Comparison of ENCODE assay signal across 15 mouse cellular contexts in genomic region chr1:133209036-133209435, GRCm38 (mm10). TPM values are rescaled to one million over a fixed set of nuclear protein-coding genes. Genes with fewer than 3 reads are reported as not detected.
DNase-seq lines count a peak whose midpoint lies in the region; ATAC-seq and TF ChIP-seq lines count a peak whose summit lies in the region.
"Had no signal": no experiment of that assay in that cellular context is flagged by ENCODE, and none has a peak within 500 bp of the region (broad histone marks: within the 10 kb centered on the region; RNA-seq: fewer than 3 reads in every experiment).

No protein-coding gene starts in this region.

- H3K4me3 ChIP-seq in forebrain, embryonic 10.5 days, result no peak overlapping the region
- no peak overlapping the region for H3K4me3 ChIP-seq in forebrain, embryonic 16.5 days (replicated peaks; ENCODE audit: low read length)
- no peak overlapping the region for H3K4me3 ChIP-seq in neural tube, embryonic 13.5 days
- no peak overlapping the region for H3K4me3 ChIP-seq in hindbrain, postnatal 0 days (ENCODE audit: low read length)
- H3K4me3 ChIP-seq in limb, embryonic 10.5 days, result no peak overlapping the region
- H3K4me3 ChIP-seq: erythroblast, embryonic 14.5 days had no signal

- peaks cover 43% of the 10 kb centered on the region for H3K27me3 ChIP-seq in forebrain, embryonic 10.5 days (ENCODE audit: poor library complexity, severe bottlenecking)
- no peaks in the 10 kb centered on the region for H3K27me3 ChIP-seq in forebrain, embryonic 16.5 days (replicated peaks; ENCODE audit: control insufficient read depth, insufficient read depth, low read length)
- H3K27me3 ChIP-seq in neural tube, embryonic 13.5 days, result no peaks in the 10 kb centered on the region
- no peaks in the 10 kb centered on the region for H3K27me3 ChIP-seq in hindbrain, postnatal 0 days (ENCODE audit: insufficient read depth, low read length)
- H3K27me3 ChIP-seq in limb, embryonic 10.5 days (ENCODE audit: low read depth, poor library complexity, severe bottlenecking), result peaks cover 25% of the 10 kb centered on the region; the same call in 1 of the 2 replicates

- H3K4me2 ChIP-seq in forebrain, embryonic 16.5 days (ENCODE audit: low read length), result no peak overlapping the region
- no peak overlapping the region for H3K4me2 ChIP-seq in neural tube, embryonic 13.5 days
- H3K4me2 ChIP-seq in hindbrain, postnatal 0 days (ENCODE audit: low read depth, low read length), result no peak overlapping the region
- H3K4me2 ChIP-seq: lung, embryonic 14.5 days had no signal

- H3K9me3 ChIP-seq in forebrain, embryonic 10.5 days, result no peaks in the 10 kb centered on the region
- no peaks in the 10 kb centered on the region for H3K9me3 ChIP-seq in forebrain, embryonic 16.5 days (ENCODE audit: control insufficient read depth, low read length)
- H3K9me3 ChIP-seq in neural tube, embryonic 13.5 days, result no peaks in the 10 kb centered on the region
- no peaks in the 10 kb centered on the region for H3K9me3 ChIP-seq in hindbrain, postnatal 0 days (ENCODE audit: low read length)
- H3K9me3 ChIP-seq in limb, embryonic 10.5 days (replicated peaks), result no peaks in the 10 kb centered on the region

- H3K4me1 ChIP-seq in forebrain, embryonic 10.5 days, result peaks cover 68% of the 10 kb centered on the region
- peaks cover 27% of the 10 kb centered on the region for H3K4me1 ChIP-seq in forebrain, embryonic 16.5 days (replicated peaks; ENCODE audit: control insufficient read depth, insufficient read depth, low read length)
- H3K4me1 ChIP-seq in neural tube, embryonic 13.5 days (replicated peaks), result peaks cover 59% of the 10 kb centered on the region
- H3K4me1 ChIP-seq in hindbrain, postnatal 0 days (ENCODE audit: insufficient read depth, low read length), result peaks cover 25% of the 10 kb centered on the region; the same call in 1 of the 2 replicates
- peaks cover 34% of the 10 kb centered on the region for H3K4me1 ChIP-seq in limb, embryonic 10.5 days

- peak overlapping the region; percentile 85 for H3K27ac ChIP-seq in forebrain, embryonic 10.5 days
- H3K27ac ChIP-seq in forebrain, embryonic 16.5 days (ENCODE audit: low read length), result no peak overlapping the region
- peak overlapping the region; percentile 72 for H3K27ac ChIP-seq in neural tube, embryonic 13.5 days (replicated peaks)
- H3K27ac ChIP-seq in hindbrain, postnatal 0 days, result peak overlapping the region; percentile 33; the same call in 1 of the 2 replicates
- H3K27ac ChIP-seq in limb, embryonic 10.5 days, result no peak overlapping the region
- H3K27ac ChIP-seq: macrophage had no signal

- no peak for ATAC-seq in forebrain, embryonic 16.5 days
- ATAC-seq in neural tube, embryonic 13.5 days (ENCODE audit: low read depth), result no peak
- no peak; the same call in 1 of the 2 replicates for ATAC-seq in hindbrain, postnatal 0 days
- ATAC-seq in megakaryocyte-erythroid progenitor cell, adult 5-6 weeks (replicated peaks; ENCODE audit: low FRiP score, low TSS enrichment, poor library complexity, severe bottlenecking), result no peak
- ATAC-seq: inflammation-experienced regulatory T-cells, adult 6 months had no signal

- DNase-seq in forebrain, embryonic 10.5 days (ENCODE audit: extremely low spot score, low spot score), result no peak
- no peak for DNase-seq in neural tube, embryonic 10.5 days (ENCODE audit: extremely low spot score, low spot score)
- DNase-seq in hindbrain, postnatal 0 days (ENCODE audit: low spot score), result no peak
- no peak for DNase-seq in limb, embryonic 10.5 days (ENCODE audit: low spot score)
- no peak for DNase-seq in layer of hippocampus, postnatal 25 days (ENCODE audit: extremely low spot score in 1 of 2, low spot score in 1 of 2)
- DNase-seq: cerebellum, postnatal 14 days; heart, adult 18-20 months; lung, embryonic 14.5 days; right cerebral cortex, postnatal 14 days had no signal

- no peak overlapping the region for H3K9ac ChIP-seq in forebrain, embryonic 16.5 days (replicated peaks; ENCODE audit: low read depth, low read length)
- H3K9ac ChIP-seq in neural tube, embryonic 13.5 days, result no peak overlapping the region
- H3K9ac ChIP-seq in hindbrain, postnatal 0 days (replicated peaks; ENCODE audit: low read length), result no peak overlapping the region
- H3K9ac ChIP-seq: lung, embryonic 14.5 days had no signal

- WGBS in forebrain, embryonic 10.5 days, result 85% methylated on average over 11 of the region's 11 CpGs
- 60% methylated on average over 11 of the region's 11 CpGs for WGBS in forebrain, embryonic 16.5 days
- WGBS in neural tube, embryonic 13.5 days, result 73% methylated on average over 11 of the region's 11 CpGs
- WGBS in hindbrain, postnatal 0 days, result 63% methylated on average over 11 of the region's 11 CpGs
- 90% methylated on average over 11 of the region's 11 CpGs for WGBS in limb, embryonic 10.5 days

- H3K36me3 ChIP-seq in forebrain, embryonic 10.5 days (replicated peaks), result peaks cover 5% of the 10 kb centered on the region; the same call in 1 of the 2 replicates
- H3K36me3 ChIP-seq in forebrain, embryonic 16.5 days (ENCODE audit: control insufficient read depth, insufficient read depth), result no peaks in the 10 kb centered on the region
- no peaks in the 10 kb centered on the region for H3K36me3 ChIP-seq in neural tube, embryonic 13.5 days
- H3K36me3 ChIP-seq in hindbrain, postnatal 0 days (ENCODE audit: insufficient read depth, low read length), result no peaks in the 10 kb centered on the region
- no peaks in the 10 kb centered on the region for H3K36me3 ChIP-seq in limb, embryonic 10.5 days

- TF ChIP-seq CTCF in hindbrain, postnatal 0 days (IDR thresholded peaks at IDR 0.05; ENCODE audit: low read depth), result no peak

RNA-seq across cellular contexts. Expression of gene Plekha6, which starts 45.0 kb away (rescaled TPM):
- polyA plus RNA-seq in forebrain, embryonic 10.5 days (2016; fragmentation: Nextera tagmentation; extraction: Ambion mirVana), result 9.0 and 9.9 TPM in 2 replicates
- polyA plus RNA-seq in forebrain, embryonic 16.5 days (2015; fragmentation: Nextera tagmentation; extraction: Ambion mirVana), result 10.7 and 11.7 TPM in 2 replicates
- 25.8 and 27.4 TPM in 2 replicates for polyA plus RNA-seq in neural tube, embryonic 13.5 days (2015; fragmentation: Nextera tagmentation; extraction: Ambion mirVana)
- 41.0 and 44.1 TPM in 2 replicates for total RNA-seq in hindbrain, postnatal 0 days (2014; rRNA removed)
- polyA plus RNA-seq in hindbrain, postnatal 0 days (2015; fragmentation: Nextera tagmentation; extraction: Ambion mirVana), result 9.7 TPM in 2 replicates
- polyA plus RNA-seq in limb, embryonic 10.5 days (2016; fragmentation: Nextera tagmentation; extraction: Ambion mirVana), result 1.4 and 2.3 TPM in 2 replicates
- total RNA-seq in megakaryocyte-erythroid progenitor cell, adult 5-6 weeks (2014; fragmentation: Nextera tagmentation), result 15.7 and 18.6 TPM in 2 replicates
- total RNA-seq in megakaryocyte-erythroid progenitor cell, adult 5-6 weeks (2017), result 2.2 and 3.8 TPM in 2 replicates
- 10 to 100 TPM; 34.4 to 52.1 TPM for total RNA-seq in layer of hippocampus, postnatal 25 days (2021)
- polyA plus RNA-seq: macrophage had no signal

Comparison
In these comparisons a context has a peak if more than half of its experiments do, and no peak if none do; other contexts are left out.
1. H3K27ac ChIP-seq: peak in forebrain, embryonic 10.5 days (single experiment), neural tube, embryonic 13.5 days (single experiment) and hindbrain, postnatal 0 days (single experiment); none in forebrain, embryonic 16.5 days (single experiment) and limb, embryonic 10.5 days (single experiment).